8 mouse cellular contexts compared by ENCODE assay signal in the genomic region with DNA sequence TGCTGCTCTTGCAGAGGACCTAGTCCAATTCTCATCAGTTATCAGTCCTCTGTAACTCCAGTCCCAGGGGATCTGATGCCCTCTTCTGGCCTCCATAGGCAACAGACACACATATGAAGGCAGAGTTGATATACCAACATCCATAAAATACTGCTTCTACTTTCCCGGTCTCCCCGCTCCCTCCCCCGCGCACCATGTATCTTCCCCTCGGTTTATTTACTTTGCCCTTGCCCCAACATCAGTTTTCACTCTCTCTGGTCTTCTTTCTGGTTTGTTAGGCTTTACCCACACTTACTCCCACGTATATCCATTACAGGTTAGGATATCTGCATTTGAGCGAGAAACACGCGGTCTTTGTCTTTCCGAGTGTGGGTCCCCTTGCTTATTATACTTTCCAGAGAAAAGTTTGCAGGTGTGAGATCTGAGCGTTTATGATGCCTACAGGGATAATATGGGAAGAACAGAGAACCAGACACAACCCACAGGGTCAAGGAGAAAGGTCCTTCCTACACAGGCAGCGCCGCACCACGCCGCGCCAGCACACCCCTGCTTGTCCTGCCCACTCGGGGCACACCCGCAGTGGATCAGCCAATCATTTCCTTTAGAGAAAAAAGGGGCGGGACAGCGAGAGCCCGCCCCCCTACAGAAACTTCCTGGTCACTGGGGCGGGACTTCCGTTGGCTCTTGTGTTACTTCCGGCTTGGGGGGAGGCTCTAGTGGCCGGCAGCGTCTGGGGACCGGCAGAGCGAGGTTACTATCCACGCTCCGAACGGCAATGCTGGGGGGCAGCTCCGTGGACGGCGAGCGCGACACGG. TPM values are rescaled to one million over a fixed set of nuclear protein-coding genes. Genes with fewer than 3 reads are reported as not detected.
DNase-seq lines count a peak whose midpoint lies in the region; ATAC-seq lines count a peak whose summit lies in the region.

A gene (plus strand): TSS at position 673 of the 815 bp plus-strand sequence.

- peaks cover 8% of the 10 kb centered on the region; the same call in 1 of the 2 replicates for H3K4me1 ChIP-seq in forebrain, embryonic 14.5 days (ENCODE audit: control insufficient read depth, insufficient read depth, low read length)
- H3K4me1 ChIP-seq in neural tube, embryonic 15.5 days: peaks cover 22% of the 10 kb centered on the region

- no peaks in the 10 kb centered on the region for H3K36me3 ChIP-seq in forebrain, embryonic 14.5 days (ENCODE audit: control insufficient read depth, insufficient read depth, low read length)
- no peaks in the 10 kb centered on the region for H3K36me3 ChIP-seq in neural tube, embryonic 15.5 days

- H3K27me3 ChIP-seq in forebrain, embryonic 14.5 days (replicated peaks; ENCODE audit: control insufficient read depth, insufficient read depth, low read length): no peaks in the 10 kb centered on the region
- H3K27me3 ChIP-seq in neural tube, embryonic 15.5 days (replicated peaks): no peaks in the 10 kb centered on the region

- H3K4me3 ChIP-seq in forebrain, embryonic 14.5 days (ENCODE audit: low read depth, low read length): peak within 1 kb of the TSS; percentile 70
- H3K4me3 ChIP-seq in neural tube, embryonic 15.5 days (replicated peaks): peak within 1 kb of the TSS; percentile 90

- H3K27ac ChIP-seq in forebrain, embryonic 14.5 days (ENCODE audit: low read depth, low read length): peak within 1 kb of the TSS; percentile 66
- H3K27ac ChIP-seq in neural tube, embryonic 15.5 days (replicated peaks): peak within 1 kb of the TSS; percentile 86

- intact Hi-C loops in heart, postnatal 14 days (cut with DNase I): no loop called here

- peak within 1 kb of the TSS; percentile 82 for H3K4me2 ChIP-seq in forebrain, embryonic 14.5 days (ENCODE audit: low read length)
- peak within 1 kb of the TSS; percentile 90 for H3K4me2 ChIP-seq in neural tube, embryonic 15.5 days

- WGBS in forebrain, embryonic 14.5 days: under 1% methylated on average over 37 of the region's 37 CpGs
- WGBS in neural tube, embryonic 15.5 days: under 1% methylated on average over 37 of the region's 37 CpGs

- peak within 1 kb of the TSS; percentile 77 for H3K9ac ChIP-seq in forebrain, embryonic 14.5 days (ENCODE audit: low read length)
- peak within 1 kb of the TSS; percentile 83 for H3K9ac ChIP-seq in neural tube, embryonic 15.5 days (replicated peaks)

- peak; percentile 100 for ATAC-seq in forebrain, embryonic 14.5 days
- ATAC-seq in neural tube, embryonic 15.5 days (ENCODE audit: low FRiP score): peak; percentile 100

- H3K9me3 ChIP-seq in forebrain, embryonic 14.5 days (replicated peaks; ENCODE audit: control insufficient read depth, low read length): no peaks in the 10 kb centered on the region
- no peaks in the 10 kb centered on the region for H3K9me3 ChIP-seq in neural tube, embryonic 15.5 days (replicated peaks)

- peak; percentile 96 for DNase-seq in ES-CJ7 (ENCODE audit: low read depth, low spot score)
- peak; percentile 92 for DNase-seq in cerebellum, adult 11 months
- peak; percentile 98 for DNase-seq in forebrain, embryonic 14.5 days (ENCODE audit: low spot score)
- DNase-seq in heart, postnatal 14 days: peak; percentile 92 to 94
- DNase-seq in layer of hippocampus, adult 11-12 months (ENCODE audit: low spot score): peak; percentile 94
- peak; percentile 92 to 95 for DNase-seq in lung, adult 18-20 months
- peak; percentile 93 for DNase-seq in testis, postnatal 14 days (ENCODE audit: low spot score)

RNA-seq across cellular contexts. Expression of the gene that starts here (rescaled TPM):
- 42.5 and 46.9 TPM in 2 replicates for polyA plus RNA-seq in forebrain, embryonic 14.5 days (2014; fragmentation: Nextera tagmentation; extraction: Ambion mirVana)
- total RNA-seq in heart, postnatal 14 days (2021): 10 to 100 TPM; 19.1 to 20.0 TPM
- 48.2 and 50.7 TPM in 2 replicates for polyA plus RNA-seq in neural tube, embryonic 15.5 days (2015; fragmentation: Nextera tagmentation; extraction: Ambion mirVana)

Comparison
In these comparisons a context has a peak if more than half of its experiments do, and no peak if none do; other contexts are left out.
1. Peak in every context shown above with its lines: DNase-seq, ATAC-seq, H3K4me3 ChIP-seq and H3K27ac ChIP-seq.